Mouse (Mus musculus) C2C12 (cell line): ENCODE results near the gene Fbxl14.

ENCODE experiments used
- CEBPB ChIP-seq: IDR thresholded peaks from one replicate; pipeline ENCODE4 v1.6.1; 2011; ENCODE audit warnings: low read depth, mild to moderate bottlenecking, control low read depth, moderate library complexity
- CTCF ChIP-seq: IDR thresholded peaks from one replicate; pipeline ENCODE4 v1.5.1; 2011; ENCODE audit not compliant: control insufficient read depth, insufficient read depth, insufficient read length
- FOSL1 ChIP-seq: IDR thresholded peaks from one replicate; pipeline ENCODE4 v1.8.0; 2011; ENCODE audit warnings: mild to moderate bottlenecking, low read length; ENCODE audit not compliant: poor library complexity, insufficient read depth, severe bottlenecking
- MAX ChIP-seq: IDR thresholded peaks from one replicate; pipeline ENCODE4 v1.6.1; 2011; ENCODE audit warnings: mild to moderate bottlenecking, control low read depth
- MYOG ChIP-seq: IDR thresholded peaks from one replicate; pipeline ENCODE4 v1.6.1; 2011; ENCODE audit not compliant: control insufficient read depth, insufficient read length; ENCODE audit errors: extremely low read depth
- USF1 ChIP-seq: IDR thresholded peaks from one replicate; pipeline ENCODE4 v1.6.1; 2011; ENCODE audit warnings: low read depth, mild to moderate bottlenecking, control low read depth, moderate library complexity

DNA sequence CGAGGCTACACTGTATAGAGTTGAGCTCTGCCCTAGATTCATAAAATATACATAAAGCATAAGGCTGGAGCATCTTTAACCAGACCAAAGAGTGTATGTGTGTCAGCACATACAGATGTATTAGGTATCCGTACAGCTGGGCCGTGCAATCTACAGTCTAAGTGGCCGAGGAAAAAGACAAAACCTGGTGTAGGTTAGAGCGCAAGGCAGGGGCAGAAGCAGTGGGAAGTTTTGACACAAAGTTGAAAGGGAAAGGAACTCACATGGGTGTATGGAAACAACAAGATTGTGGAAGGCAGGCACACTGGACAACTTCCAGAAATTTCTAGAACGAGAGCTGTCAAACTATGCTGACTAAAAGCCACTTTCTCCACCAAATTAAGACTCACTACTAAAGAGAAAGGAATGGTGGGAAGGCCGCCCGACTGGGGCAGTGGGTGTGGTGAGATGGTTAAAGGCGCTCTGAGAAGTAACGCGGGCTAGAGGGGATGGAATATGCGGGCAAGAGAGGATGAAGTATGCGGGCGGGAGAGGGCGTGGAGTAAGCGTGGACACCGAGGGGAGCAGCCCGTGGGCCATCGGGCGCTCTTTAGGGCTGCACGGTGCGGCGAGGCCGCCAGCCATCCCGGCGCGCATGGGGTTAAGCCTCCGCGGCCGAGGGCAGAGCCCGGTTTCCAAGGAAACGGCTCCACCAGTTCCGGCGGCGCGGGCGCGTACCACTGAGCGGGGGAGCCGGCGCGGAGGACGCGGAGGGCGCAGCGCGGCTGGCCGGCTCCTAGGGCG is 717 bp upstream of the Fbxl14 start:
- no peak for TF ChIP-seq USF1
- TF ChIP-seq CTCF = no peak
- TF ChIP-seq MYOG = no peak
- no peak for TF ChIP-seq CEBPB
- TF ChIP-seq MAX = no peak
- no peak for TF ChIP-seq FOSL1
